Mouse (Mus musculus) cerebellum, adult 2 months (tissue): ENCODE data around the gene Slc17a9.

Experiments
- CTCF ChIP-seq: fragments of 200-500 bp; IDR thresholded peaks from 2 replicates; pipeline ENCODE4 v1.5.1; 2011; ENCODE audit warnings: low read depth, mild to moderate bottlenecking, control low read depth, low read length, moderate library complexity, borderline replicate concordance; ENCODE audit not compliant: insufficient read depth
- POLR2A ChIP-seq: fragments of 200-500 bp; IDR thresholded peaks from 2 replicates; pipeline ENCODE4 v1.6.1; 2011; ENCODE audit warnings: low read length, control low read depth, borderline replicate concordance; ENCODE audit not compliant: insufficient read depth

DNA sequence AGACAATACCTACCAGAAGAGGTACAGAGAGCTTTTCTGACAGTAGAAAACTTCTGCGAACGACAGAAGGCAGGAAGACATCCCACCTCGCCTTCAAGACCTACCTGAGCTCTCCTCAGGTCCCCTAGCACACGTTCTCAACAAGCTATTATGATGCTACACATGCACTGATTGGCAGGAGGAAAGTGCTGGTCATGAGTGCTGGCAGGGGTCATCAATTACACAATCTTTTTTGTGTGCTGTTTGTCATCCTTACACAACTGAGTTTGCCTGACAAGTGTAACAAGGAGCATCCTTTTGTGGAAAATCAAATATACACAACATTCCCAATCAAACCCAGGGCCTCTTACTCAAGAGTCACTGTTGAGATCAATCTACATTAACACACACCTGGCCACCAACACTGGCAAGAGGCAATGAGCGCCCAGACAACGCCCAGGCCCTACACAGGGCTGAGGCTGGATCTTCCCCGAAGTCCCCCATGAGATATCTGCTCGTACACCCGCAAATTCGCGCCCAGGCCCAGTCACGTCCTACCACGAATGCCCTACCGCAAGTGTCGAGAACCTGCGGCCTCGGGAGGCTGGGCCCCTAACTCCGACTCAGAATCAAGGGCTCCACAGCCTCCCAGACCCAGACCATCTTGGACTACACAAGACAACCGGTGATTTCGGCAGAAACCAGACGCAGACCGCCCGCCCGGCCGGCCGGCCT is 23.9 kb upstream of the Slc17a9 start:
- TF ChIP-seq CTCF (no peak), POLR2A (no peak)
